Mouse (Mus musculus) liver, postnatal 0 days (tissue): Measurements from ENCODE around the gene Mark1. TPM values are rescaled to one million over a fixed set of nuclear protein-coding genes. Genes with fewer than 3 reads are reported as not detected.

Source experiments
- ATAC-seq: fragments of 200-750 bp; cut with Nextera tagmentation; 2 replicates; pipeline ENCODE4 v1.8.0; 2017; ENCODE audit warnings: mild to moderate bottlenecking, moderate library complexity
- DNase-seq: peaks from one replicate; pipeline ENCODE4 v3.0.0-alpha.2; 2016
- H3K27ac ChIP-seq: fragments of 300-500 bp; sonication (generic); 2 replicates; pipeline ENCODE4 v1.5.1; 2014; ENCODE audit warnings: antibody characterized with exemption, moderate library complexity, mild to moderate bottlenecking, low read depth
- H3K27me3 ChIP-seq: fragments of 300-500 bp; sonication (generic); 2 replicates; pipeline ENCODE4 v1.6.1; 2014; ENCODE audit warnings: low read length, control low read depth, mixed read lengths; ENCODE audit not compliant: insufficient read depth
- H3K36me3 ChIP-seq: fragments of 300-500 bp; sonication (generic); replicated peaks from 2 replicates; pipeline ENCODE4 v1.6.1; 2014; ENCODE audit warnings: mild to moderate bottlenecking, control low read depth, low read length, moderate library complexity, mixed read lengths; ENCODE audit not compliant: insufficient read depth
- H3K4me1 ChIP-seq: fragments of 300-500 bp; sonication (generic); 2 replicates; pipeline ENCODE4 v1.6.1; 2014; ENCODE audit warnings: antibody characterized with exemption, mild to moderate bottlenecking, control low read depth; ENCODE audit not compliant: insufficient read depth
- H3K4me2 ChIP-seq: fragments of 300-500 bp; sonication (generic); 2 replicates; pipeline ENCODE4 v1.6.1; 2014; ENCODE audit warnings: low read depth, mild to moderate bottlenecking, low read length, moderate library complexity, mixed read lengths
- H3K4me3 ChIP-seq: fragments of 300-500 bp; sonication (generic); 2 replicates; pipeline ENCODE4 v1.5.1; 2014; ENCODE audit warnings: low read depth, low read length
- H3K9ac ChIP-seq: fragments of 300-500 bp; sonication (generic); replicated peaks from 2 replicates; pipeline ENCODE4 v1.6.1; 2014; ENCODE audit warnings: mild to moderate bottlenecking, moderate library complexity
- H3K9me3 ChIP-seq: fragments of 300-500 bp; sonication (generic); 2 replicates; pipeline ENCODE4 v1.6.1; 2016; ENCODE audit warnings: mild to moderate bottlenecking, control low read depth, low read length, mixed read lengths
- CTCF ChIP-seq: sonication (generic); IDR thresholded peaks from 2 replicates; pipeline ENCODE4 v1.5.1; 2016; ENCODE audit warnings: antibody characterized with exemption, low read depth
- EP300 ChIP-seq: IDR thresholded peaks from 2 replicates; pipeline ENCODE4 v1.6.1; 2016; ENCODE audit warnings: antibody characterized with exemption, low read depth, mild to moderate bottlenecking
- WGBS: fragments of 180-500 bp; shearing (Covaris S2); extraction: QIAGEN DNeasy Blood & Tissue Kit; methylation state at CpG from one replicate; pipeline ENCODE4 v1.1.7; 2014; ENCODE audit not compliant: insufficient replicate concordance; 5-methylcytosine and 5-hydroxymethylcytosine counted together
- polyA plus RNA-seq: library from polyadenylated mRNA; unstranded; fragments of >200 nt; fragmentation: Nextera tagmentation; extraction: Ambion mirVana; gene quantifications from 2 replicates; pipeline ENCODE4 v1.2.1, GENCODE M21; 2015

Gene Mark1
- polyA plus RNA-seq, 1 experiment from 2014 or later, result 0.31 TPM

- Histone ChIP-seq H3K27me3 (no peaks in the 10 kb centered on the region), H3K9ac (no peak overlapping the region), H3K4me3 (no peak overlapping the region), H3K4me2 (no peak overlapping the region), H3K36me3 (no peaks in the 10 kb centered on the region), H3K4me1 (no peaks in the 10 kb centered on the region), H3K27ac (no peak overlapping the region), H3K9me3 (no peaks in the 10 kb centered on the region)
- 51% methylated on average over 12 of the region's 12 CpGs for WGBS
- no peak for TF ChIP-seq EP300
- TF ChIP-seq CTCF, result peak; percentile 70
- peak; percentile 65 for DNase-seq
- no peak for ATAC-seq
Measured at GRCm38 (mm10) chr1:184965682-184966360, 33.5 kb downstream of the Mark1 start.

- Histone ChIP-seq H3K27me3 (no peaks in the 10 kb centered on the region), H3K4me1 (no peaks in the 10 kb centered on the region), H3K9ac (no peak overlapping the region), H3K9me3 (no peaks in the 10 kb centered on the region), H3K4me3 (no peak overlapping the region), H3K36me3 (no peaks in the 10 kb centered on the region), H3K4me2 (no peak overlapping the region), H3K27ac (no peak overlapping the region)
- ATAC-seq (no peak), DNase-seq (no peak)
- TF ChIP-seq EP300, result no peak
- TF ChIP-seq CTCF, result no peak
- WGBS, result 49% methylated on average over 12 of the region's 12 CpGs
Measured at GRCm38 (mm10) chr1:184963121-184963693, 36.2 kb downstream of the Mark1 start.

GRCm38 (mm10) chr1:184961853-184962252 is 37.5 kb downstream of the Mark1 start:
- DNase-seq (no peak), ATAC-seq (no peak)
- 0 out of 2 replicates have a peak, but pooled peaks cover 3% of the 10 kb centered on the region for H3K9me3 ChIP-seq
- TF ChIP-seq EP300 (no peak), CTCF (no peak)
- no peak overlapping the region for H3K4me2 ChIP-seq
- no peak overlapping the region for H3K4me3 ChIP-seq
- no peak overlapping the region for H3K9ac ChIP-seq
- H3K27me3 ChIP-seq, result no peaks in the 10 kb centered on the region
- 67% methylated on average over 5 of the region's 5 CpGs for WGBS
- no peaks in the 10 kb centered on the region for H3K36me3 ChIP-seq
- H3K27ac ChIP-seq, result no peak overlapping the region
- H3K4me1 ChIP-seq, result no peaks in the 10 kb centered on the region

GRCm38 (mm10) chr1:184958818-184959217 is 40.6 kb downstream of the Mark1 start:
- H3K4me3 ChIP-seq, result no peak overlapping the region
- no peaks in the 10 kb centered on the region for H3K36me3 ChIP-seq
- no peaks in the 10 kb centered on the region for H3K27me3 ChIP-seq
- H3K9ac ChIP-seq, result no peak overlapping the region
- DNase-seq (no peak), ATAC-seq (no peak)
- WGBS, result 74% methylated on average over 9 of the region's 9 CpGs
- no peak overlapping the region for H3K27ac ChIP-seq
- no peak overlapping the region for H3K4me2 ChIP-seq
- 0 out of 2 replicates have a peak, but pooled peaks cover 3% of the 10 kb centered on the region for H3K9me3 ChIP-seq
- TF ChIP-seq CTCF (no peak), EP300 (no peak)
- no peaks in the 10 kb centered on the region for H3K4me1 ChIP-seq

GRCm38 (mm10) chr1:184958388-184958787 is 41.0 kb downstream of the Mark1 start:
- no peaks in the 10 kb centered on the region for H3K36me3 ChIP-seq
- no peaks in the 10 kb centered on the region for H3K4me1 ChIP-seq
- H3K4me3 ChIP-seq, result no peak overlapping the region
- H3K27ac ChIP-seq, result no peak overlapping the region
- no peaks in the 10 kb centered on the region for H3K27me3 ChIP-seq
- H3K4me2 ChIP-seq, result no peak overlapping the region
- WGBS, result 65% methylated on average over 6 of the region's 6 CpGs
- 0 out of 2 replicates have a peak, but pooled peaks cover 3% of the 10 kb centered on the region for H3K9me3 ChIP-seq
- ATAC-seq (no peak), DNase-seq (no peak)
- TF ChIP-seq EP300 (no peak), CTCF (no peak)
- H3K9ac ChIP-seq, result no peak overlapping the region

- no peaks in the 10 kb centered on the region for H3K36me3 ChIP-seq
- ATAC-seq (no peak), DNase-seq (no peak)
- H3K4me2 ChIP-seq, result no peak overlapping the region
- 67% methylated on average over 5 of the region's 5 CpGs for WGBS
- H3K27ac ChIP-seq, result no peak overlapping the region
- H3K4me3 ChIP-seq, result no peak overlapping the region
- H3K27me3 ChIP-seq, result no peaks in the 10 kb centered on the region
- no peaks in the 10 kb centered on the region for H3K9me3 ChIP-seq
- H3K4me1 ChIP-seq, result no peaks in the 10 kb centered on the region
- no peak overlapping the region for H3K9ac ChIP-seq
- no peak for TF ChIP-seq EP300
- no peak for TF ChIP-seq CTCF
Measured at GRCm38 (mm10) chr1:184951758-184952157, 47.6 kb downstream of the Mark1 start.
